Mouse (Mus musculus) cerebellum, adult 9-11 months (tissue): Measurements from ENCODE around the gene Mrgpre.

Source experiments
- DNase-seq: peaks from one replicate; pipeline ENCODE4 v3.0.0; 2022

Gene Mrgpre

DNA sequence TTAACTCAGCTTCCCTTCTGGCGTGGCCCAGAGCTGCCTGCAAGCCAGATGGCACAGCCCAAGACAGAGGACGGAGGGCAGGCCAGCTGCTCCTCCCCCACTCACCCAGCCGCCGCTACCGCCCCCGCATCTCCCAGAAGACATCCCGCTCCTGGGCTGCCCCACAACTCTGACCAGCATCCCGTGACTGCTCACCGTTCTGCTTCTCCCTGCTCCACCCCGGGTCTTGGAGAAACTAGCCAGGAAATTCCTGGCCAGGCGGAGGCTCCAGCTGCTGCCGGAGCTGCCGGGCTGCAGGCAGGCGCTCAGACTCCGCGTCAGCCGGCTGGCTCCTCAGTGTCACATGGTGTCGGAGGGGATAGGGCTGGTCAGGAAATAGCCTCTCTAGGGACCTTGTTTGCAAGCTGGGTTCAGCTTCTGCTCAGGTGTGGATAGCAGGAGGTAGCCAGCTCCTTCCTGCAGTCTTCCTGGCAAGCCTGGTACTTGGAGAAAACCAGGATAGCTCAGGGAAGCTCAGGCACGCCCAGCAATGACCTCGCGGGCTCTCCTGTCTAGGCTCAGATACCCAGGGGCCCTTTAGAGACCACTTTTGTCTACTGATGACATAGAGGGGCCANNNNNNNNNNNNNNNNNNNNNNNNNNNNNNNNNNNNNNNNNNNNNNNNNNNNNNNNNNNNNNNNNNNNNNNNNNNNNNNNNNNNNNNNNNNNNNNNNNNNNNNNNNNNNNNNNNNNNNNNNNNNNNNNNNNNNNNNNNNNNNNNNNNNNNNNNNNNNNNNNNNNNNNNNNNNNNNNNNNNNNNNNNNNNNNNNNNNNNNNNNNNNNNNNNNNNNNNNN, at the start of gene Mrgpre:
TSS of gene Mrgpre (minus strand) at position 505 of the 834 bp plus-strand sequence.
- DNase-seq = peak; percentile 59

DNA sequence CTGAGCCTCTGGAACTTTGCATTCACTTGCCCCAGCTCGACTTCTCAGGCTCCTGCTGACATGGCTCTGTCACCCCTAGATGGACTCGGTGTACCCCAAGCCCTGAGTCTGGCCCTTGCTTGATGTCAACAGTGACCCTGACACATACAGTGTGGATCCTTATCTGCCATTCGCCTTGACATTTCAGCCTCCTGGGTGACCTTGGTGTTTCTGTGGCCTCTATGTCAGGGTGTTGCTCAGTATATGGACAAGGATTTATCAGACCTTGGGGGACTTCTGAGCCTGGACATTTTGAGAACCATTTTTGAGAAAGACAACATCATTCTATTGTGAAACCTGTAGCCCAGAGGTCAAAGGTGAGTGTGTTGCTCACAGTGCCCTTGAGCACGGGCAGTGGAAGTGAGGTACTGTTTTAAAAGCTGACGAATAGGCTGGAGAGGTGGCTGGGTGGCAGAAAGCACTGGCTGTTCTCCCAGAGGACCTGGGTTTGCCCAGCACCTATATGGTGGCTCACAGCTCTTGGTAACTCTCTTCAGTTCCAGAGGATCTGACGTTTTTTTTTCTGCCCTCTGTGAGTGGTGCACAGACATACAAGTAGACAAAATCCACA, 49.4 kb upstream of the Mrgpre start:
- no peak for DNase-seq

DNA sequence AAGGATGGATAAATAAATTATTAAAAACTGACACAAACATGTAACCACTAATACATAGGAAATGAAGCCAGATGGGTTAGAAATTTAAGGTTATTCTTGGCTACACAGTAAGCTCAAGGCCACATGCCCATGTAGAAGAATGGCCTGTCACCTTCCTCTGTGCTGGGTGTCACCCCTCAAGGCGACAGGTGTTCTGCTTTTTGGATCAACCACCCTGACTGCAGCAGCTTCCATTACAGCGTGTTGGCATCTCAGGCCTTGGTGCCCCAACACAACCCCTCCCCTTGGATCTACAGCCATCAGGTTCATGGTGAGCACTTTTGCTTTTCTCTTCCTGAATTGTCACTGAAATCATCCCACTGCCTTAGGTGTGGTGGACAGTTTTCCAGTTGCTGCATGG, 48.3 kb upstream of the Mrgpre start:
- no peak for DNase-seq

DNA sequence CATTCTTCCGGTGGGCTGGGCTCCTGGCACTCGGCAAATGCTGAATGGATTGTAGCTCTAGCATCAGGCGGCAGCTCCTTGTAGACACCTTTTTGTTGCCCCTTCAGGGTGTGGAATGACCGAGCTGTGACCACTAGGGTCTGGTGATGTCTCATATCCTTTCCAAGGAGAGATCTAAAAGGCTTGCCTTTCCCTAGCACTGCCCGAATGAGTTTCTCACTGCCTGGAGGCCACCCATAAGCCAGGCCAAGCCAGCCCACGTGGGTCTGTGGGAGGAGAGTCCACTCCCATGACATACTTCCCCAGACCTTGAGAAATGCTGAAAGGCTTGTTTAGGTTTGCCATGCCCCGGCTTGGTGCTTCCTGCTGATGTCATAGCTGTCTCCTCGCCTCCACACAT, 47.9 kb upstream of the Mrgpre start:
- DNase-seq = peak; percentile 27

DNA sequence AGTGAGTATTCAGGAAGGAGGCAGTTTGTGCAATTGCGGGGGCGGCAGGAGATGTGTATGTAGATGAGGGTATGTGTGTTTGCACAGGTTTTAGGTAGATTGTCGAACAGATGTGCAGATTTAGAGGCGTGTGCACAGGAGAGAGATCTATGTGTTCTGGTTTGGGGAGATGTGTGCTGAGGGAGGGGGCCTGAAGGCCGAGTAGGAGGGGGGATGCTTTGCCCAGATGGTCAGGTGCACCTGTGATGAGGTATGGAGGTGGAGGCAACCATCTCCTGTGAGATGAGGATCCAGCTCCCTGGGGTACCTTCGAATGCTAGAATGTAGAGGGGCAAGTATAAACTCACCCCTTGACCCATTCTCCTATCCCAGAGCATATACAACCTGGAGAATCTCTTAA, 46.1 kb upstream of the Mrgpre start:
- no peak for DNase-seq

DNA sequence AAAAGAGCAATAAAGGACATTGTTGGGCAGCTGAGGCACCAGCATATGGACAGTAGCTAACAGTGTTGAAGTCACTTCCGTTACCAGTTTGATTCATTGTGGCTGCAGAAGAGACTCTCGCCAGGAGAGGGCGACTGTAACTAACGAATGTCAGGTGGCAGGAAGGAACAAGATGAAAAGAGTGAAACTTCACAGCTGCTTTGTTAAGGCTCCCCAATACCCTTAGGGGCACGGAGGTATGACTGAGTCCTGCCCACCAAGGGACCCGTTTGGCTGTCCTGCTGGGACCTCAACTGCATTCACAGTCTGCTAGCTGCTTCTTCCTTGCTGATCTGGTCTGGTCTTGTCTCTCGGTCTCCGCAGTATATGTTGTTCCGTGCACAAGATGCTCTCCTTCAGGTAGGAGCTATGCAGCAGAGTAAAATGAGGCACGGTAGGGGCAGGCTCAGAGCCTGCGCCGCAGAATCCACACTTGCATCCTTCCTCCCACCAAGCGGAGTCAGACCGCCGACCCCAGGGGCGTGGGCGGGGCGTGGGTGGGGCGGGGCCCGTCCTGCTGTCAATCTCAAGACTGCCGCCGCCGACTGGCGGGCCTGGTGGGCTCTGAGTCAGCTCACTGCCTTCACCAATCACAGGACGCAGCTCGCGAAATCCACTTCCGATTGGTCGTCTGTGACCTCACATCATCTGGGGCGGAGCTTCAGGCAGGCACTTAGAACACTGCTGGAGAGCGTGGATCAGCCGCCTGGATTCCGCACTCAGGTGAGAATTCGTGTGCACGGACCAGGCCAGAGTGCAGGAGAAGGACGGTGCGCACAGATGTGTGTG, 45.4 kb upstream of the Mrgpre start:
- DNase-seq = peak; percentile 97

DNA sequence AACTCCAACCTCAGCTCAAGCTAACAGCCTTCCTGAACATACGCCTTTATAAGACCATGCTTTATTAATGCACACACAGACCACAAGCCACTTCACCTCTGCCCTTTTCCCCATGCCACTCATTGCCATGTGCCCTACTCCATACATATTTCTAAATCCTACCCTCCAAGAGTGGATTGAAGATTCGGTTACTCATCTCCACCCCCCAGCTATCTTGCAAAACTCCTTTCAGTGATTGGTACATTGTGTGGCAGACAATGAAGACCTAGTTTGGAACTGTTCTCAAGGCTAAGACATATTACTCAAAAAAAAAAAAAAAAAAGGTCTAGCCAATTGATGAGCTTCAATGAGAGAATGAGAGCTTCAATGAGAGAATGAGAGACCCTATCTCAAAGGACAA, 42.7 kb upstream of the Mrgpre start:
- no peak for DNase-seq

DNA sequence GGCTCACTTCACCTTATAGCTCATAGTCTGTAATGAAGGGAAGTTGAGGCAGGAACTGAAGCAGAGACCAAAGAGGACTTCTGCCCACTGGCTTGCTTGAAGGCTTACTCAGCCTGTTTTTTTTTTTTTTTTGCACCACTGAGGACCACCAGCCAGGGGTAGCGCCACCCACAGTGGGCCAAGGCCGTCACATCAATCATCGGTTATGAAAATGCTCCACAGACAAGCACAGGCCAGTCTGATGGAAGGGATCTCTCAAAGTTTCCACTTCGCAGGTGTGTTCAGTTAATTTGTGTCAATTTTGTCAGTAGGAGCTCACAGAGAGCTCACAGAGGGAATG, 38.9 kb upstream of the Mrgpre start:
- DNase-seq = no peak

DNA sequence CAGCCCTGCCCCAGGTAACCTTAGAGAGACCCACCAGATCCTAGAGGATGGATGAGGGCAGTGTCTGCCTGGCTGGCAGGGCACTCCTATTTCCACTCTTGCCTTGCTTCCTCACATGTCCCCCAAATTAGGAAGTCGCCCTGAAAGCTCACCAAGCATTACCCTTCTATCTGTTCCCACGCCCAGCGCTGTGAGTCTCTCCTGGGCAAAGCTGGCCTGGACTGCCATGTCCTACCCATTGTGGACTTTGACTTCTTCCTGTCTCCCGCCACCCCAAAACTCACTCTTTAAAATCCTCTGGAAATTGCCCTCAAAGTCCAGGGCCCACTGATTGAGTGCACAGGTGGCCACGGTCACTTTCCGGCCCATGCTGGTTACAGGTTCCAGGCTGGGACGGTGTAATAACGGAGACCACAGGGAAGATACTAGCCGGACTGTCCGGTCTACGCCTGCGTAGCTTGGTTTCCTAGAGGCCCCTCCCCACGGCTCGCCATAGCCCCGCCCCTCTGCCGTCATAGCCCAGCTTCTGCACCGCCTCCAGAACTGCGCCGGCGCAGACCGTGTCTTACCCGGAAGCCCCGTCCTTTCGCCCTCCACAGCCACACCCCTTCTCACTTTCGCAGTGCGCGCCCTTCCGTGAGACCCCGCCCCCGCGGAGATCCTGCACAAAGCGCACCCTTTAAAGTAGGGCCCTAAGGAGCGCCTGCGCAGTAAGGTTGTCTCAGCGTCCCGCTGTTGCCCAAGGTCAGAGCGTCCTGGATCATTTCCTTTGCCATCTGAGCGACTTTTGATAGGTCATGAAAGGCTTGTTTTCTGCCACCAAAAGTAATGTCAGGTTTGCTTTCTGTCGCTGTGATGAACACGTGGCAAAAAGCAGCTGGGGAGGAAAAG, 38.3 kb upstream of the Mrgpre start, which contains the start of the genes Nadsyn1 and Dhcr7:
TSS of gene Nadsyn1 (minus strand) at position 475 of the 891 bp plus-strand sequence.
TSS of gene Dhcr7 (plus strand) at position 771 of the 891 bp plus-strand sequence.
- peak; percentile 99 for DNase-seq

DNA sequence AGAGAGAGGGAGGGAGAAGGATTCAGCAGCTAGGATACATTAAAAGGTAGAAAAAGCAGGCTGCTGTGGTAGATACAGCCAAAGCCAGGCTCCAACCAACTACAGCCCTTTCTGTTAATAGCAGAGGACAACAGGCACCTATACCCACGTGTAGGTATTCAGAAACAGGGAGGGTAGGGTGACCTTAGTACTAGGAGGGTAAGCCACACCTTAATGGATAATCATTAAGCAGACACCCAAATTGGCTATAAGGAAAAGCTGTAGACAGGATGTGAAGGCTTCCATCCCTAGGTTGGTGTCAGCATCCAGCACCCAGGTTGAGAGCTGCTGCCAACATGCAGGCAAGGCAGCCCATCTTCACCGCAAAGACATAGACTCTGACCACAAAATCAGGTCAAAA, 36.9 kb upstream of the Mrgpre start:
- DNase-seq = no peak

DNA sequence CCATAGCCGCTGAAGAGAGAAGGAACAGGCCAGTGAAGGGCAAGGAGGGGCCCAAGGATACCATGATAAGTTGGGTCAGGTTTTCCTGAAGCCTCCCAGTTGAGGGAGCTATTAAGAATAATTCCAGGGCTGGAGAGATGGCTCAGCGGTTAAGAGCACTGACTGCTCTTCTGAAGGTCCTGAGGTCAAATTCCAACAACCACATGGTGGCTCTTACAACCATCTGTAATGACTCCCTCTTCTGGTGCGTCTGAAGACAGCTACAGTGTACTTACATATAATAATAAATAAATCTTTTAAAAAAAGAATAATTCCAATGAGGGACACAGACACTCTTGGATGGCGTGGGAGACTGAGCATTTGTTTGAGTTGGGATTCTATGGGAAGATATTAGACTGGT, 34.9 kb upstream of the Mrgpre start:
- no peak for DNase-seq

DNA sequence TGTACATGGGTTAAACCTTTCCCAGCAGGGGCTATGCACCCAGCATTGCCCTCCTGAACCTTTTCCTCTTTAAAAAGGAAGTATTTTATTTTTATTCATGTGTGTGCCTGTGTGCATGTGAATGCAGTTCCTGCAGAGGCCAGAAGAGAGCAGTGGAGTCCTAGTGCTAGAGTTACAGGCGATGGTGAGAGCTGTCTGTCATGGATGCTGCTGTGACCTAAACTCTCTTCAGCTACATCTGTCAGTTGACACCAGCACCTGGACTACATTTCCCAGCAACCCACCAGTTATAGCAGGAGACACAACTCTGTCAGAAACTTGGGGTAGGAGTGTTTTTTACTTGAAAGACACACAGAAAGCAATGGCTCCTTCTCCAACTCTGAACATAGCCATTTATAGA, 24.6 kb upstream of the Mrgpre start:
- DNase-seq = no peak

DNA sequence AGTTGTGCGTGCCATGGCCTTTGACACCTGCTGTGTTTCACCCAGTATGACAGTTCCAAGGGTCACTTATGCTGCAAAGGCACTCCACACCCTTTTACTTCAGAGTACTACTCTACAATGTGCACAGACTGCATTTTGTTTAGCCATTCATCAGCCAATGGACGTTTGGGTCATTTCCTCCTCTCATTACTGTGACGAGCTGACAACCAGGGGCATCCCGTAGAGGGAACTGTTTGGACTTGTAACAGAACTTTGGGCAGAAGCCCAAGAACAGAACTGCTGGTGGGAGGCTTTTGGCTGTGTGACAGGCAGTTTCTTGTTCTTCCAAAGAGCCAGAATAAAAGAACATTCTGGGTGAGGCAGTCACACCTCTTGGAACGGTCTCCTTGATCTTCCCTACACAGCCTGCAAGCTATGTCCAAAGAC, 20.9 kb upstream of the Mrgpre start:
- no peak for DNase-seq

DNA sequence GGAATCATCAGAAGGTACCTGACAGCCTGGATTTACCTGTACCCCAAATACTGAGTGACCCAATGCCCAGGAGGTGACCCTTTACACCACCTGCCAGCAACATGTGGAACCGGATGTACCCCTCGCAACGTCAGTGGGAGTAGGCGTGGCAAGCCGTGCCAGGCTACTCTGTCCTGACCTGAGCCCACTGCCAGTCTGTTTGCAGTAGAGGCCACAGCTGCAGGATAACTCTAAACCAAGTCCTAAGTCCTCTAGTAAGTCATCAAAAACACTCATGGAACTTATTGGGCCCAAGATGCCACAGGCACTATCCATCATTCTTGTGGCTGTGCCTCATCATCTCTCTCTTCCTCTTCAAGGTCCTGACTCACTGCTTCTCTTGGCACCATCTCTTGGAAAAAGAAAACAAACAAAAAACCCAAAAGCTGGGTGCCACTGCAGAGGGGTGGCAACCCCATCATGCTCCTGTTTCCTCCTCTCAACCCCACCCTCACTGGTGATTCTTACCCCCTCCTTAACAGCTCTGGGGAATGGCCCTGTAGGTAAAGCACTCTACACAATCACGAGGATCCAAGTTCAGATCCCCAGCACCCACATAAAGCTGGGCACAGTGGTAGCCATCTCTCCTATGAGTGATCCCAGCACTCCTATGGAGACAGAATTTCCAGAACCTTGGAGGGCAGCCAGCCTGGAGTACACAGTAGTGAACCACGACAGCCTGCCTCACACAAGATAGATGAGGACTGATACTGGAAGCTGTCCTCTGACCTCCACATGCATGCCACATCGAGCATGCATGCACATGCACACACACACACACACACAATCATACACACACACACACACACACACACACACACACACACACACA, 17.1 kb upstream of the Mrgpre start:
- no peak for DNase-seq

DNA sequence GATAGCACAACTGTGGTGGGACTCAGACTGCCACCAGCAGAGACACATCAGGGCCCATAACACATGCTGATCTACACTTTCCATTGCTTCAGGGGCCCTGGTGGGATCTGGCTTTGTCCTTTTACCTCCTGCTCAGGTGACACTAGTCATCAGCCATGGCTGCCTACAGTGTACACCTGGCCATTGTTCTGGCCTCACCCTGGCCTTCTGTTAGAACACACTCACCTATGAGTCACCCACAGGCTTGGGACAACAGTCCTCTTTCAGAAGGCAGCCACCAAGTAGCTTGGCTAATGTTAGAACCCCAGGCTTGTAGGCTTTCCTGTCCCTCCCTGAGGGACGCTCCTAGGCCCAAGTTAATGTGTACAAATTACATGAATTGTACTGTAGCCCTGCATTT, 16.5 kb upstream of the Mrgpre start:
- no peak for DNase-seq

DNA sequence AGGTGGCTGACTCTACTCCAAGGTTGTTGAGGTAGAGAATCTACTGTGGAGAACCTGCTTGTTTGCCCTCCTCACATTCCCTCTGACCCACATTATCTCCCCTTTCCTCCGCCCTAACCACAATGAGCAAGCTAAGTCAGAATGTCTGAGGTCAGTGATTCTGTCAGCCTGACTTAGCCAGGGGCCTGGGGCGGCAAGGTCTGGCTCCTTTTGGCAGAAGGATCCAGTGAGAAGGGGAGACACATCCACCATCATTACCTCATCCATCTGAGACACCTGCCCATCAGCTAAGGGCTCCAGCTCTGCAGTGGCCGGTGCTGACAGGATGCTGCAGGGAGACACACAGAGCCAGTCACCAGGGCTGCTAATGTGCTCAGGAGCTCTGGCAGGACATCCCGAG, 14.5 kb upstream of the Mrgpre start:
- DNase-seq = no peak

DNA sequence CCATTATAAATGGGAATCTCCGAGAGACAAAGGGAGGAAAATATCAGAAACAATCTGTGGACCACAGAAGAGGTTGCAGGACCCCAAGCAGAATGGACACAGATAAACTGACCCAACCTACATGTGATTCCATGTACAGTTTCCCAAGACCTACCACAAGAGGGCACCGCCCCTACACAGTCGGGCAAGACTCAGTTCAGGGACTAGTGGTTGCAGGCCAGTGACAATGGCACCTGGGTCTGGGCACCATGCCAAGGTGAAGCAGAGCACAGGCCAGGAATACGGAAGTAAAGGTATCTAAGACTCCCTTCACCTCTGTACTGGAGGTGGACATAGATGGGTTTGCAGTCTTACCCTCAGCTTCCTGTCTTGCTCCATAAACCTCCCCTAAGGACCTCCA, 8.8 kb upstream of the Mrgpre start:
- DNase-seq = peak; percentile 35

DNA sequence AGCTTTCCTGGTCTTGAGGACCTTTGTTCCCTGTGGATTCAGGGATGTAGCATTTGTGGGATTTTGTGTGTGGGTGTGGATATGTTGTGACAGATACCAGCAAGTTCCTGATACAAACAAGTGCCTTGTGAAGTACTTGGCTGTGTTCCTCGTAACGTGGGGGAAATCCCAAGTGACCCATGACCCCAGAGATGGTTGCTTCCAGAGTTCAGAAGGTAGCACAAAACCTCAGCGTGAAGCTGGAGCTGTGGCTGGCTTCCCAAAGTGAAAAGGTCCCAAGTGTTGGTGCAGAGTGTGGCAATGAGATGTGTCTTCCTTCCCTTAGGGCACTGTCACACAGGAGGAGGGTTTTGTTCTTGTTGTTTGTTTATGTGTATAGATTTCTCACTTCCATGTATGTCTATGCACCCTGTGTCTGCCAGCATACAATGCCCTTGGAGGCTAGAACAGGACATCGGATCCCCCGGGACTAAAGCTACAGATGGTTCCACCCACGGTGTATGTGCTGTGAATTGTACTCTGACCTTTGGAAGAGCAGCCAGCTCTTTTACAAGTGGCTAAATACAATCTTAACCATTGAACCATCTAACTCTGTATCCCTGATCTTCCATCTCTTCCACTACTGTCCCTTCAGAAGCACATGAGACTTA, 8.2 kb upstream of the Mrgpre start:
- no peak for DNase-seq

DNA sequence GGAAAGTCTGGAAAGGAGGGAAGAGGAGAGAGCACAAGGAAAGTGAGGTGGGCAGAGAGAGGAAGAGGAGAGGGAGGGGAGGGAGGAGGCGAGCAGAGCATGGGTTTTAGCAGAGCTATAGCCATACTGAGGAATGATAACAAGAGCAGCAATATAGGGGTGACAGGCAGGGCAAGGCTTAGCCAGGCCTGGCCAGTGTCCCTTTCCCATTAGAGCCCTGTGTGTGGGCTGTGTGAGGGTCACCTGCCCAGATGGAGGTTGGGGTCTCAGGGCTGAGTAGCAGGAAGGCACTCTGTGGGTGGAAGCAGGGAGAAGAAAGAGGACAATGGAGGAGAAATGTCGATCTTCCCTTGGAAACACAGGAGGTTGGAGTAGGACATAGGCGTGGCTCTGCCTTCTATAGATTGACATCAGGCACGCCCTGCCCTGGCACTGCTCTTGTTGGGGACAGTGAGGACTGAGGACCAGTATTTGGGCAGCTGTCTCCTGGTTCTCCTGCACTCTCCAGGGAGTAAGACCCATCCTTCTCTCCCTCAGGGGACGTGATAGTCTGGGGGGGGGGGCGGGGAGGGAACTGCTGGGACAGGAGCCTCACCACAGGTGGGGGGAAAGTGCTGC, 813 bp downstream of the Mrgpre start:
- DNase-seq = no peak

DNA sequence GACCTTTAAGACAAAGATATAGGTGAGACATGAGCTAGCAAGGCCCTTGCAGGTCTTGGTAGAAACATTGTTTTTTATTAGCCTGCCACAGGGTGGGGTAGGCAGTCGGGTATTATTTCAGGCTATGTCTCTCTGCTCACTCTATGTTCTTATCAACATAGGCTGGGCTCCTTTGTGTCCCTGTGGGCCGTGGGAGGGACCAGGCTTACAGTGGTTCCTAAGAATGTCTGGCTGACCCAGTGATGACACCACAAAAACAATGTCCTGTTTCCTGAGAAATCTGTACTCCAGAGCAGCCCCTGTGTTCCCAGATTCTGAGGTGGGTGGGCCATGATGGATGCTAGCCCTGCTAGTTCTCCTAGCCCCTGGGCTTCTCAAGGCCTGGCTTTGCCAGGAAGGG, 6.9 kb downstream of the Mrgpre start:
- DNase-seq = no peak

DNA sequence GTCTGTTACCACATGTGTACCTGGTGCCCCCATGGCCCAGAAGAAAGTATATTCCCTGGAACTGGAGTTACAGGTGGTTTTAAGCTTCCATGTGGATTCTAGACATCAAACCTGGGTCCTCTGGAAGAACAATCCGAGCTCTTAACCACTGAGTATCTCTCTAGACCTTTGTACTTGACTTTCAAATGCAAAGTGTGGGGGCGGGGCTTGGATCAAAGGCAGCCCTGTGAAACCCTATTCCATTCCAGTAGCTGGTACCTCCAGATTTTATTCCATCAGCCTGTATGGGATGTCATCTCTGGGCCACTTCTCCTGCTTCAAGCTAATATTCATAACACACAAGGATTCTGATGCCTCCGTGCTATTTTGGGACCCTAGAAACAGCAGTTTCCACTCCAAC, 8.2 kb downstream of the Mrgpre start:
- no peak for DNase-seq
